Mouse (Mus musculus): Measurements from ENCODE around the gene Wls. TPM values are rescaled to one million over a fixed set of nuclear protein-coding genes. Genes with fewer than 3 reads are reported as not detected.

The Wls gene
- polyA plus RNA-seq, 1 experiment from 2014 or later: 192 TPM

DNA sequence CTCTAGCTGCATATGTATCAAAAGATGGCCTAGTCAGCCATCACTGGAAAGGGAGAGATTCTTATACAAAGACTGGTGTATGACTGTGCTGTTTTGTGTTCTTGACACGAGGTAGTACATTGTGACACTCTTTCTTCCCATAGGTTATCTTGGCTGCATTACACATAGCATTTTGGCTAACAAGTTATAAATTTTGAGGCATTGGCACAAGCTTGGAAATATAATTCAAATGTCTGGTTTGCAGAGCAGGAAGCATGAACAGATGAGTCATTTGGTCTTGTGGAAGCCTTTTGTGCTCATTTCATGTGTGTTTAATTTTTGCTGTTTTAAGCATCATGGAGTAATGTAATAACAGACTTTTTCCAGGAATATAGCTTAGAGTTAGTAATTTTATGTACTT lies 26.2 kb downstream of the Wls start:
- DNase-seq (ENCODE audit: low spot score): no peak
- Histone ChIP-seq H3K27ac (replicated peaks) (no peak overlapping the region), H3K9me3 (replicated peaks) (no peaks in the 10 kb centered on the region), H3K4me3 (no peak overlapping the region), H3K36me3 (peaks cover 11% of the 10 kb centered on the region), H3K27me3 (ENCODE audit: low read depth, poor library complexity, severe bottlenecking) (no peaks in the 10 kb centered on the region), H3K4me1 (no peaks in the 10 kb centered on the region)
- 88% methylated on average over 1 of the region's 1 CpGs for WGBS

DNA sequence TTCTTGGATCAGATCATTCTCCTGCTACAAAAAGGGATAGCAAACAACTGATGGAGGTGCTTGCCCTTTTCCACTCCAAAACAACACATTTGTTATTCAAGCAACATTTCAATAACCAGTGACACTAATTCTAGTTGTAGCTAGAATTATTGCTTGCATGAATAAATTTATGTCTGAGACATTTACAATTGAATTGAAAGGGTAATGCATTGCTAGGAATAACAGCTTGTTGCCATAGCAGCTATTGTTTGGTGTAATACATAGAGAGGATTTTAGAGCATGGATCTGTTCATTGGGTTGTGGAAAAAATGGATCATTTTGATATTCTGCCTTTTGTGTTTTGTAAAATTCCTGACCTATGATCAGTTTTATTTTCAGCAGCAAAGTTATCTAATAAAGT lies 39.5 kb downstream of the Wls start:
- DNase-seq (ENCODE audit: low spot score): no peak
- H3K27ac ChIP-seq (replicated peaks): no peak overlapping the region
- no peaks in the 10 kb centered on the region for H3K27me3 ChIP-seq (ENCODE audit: low read depth, poor library complexity, severe bottlenecking)
- H3K36me3 ChIP-seq: peaks cover 44% of the 10 kb centered on the region
- peaks cover 32% of the 10 kb centered on the region for H3K4me1 ChIP-seq
- no peaks in the 10 kb centered on the region for H3K9me3 ChIP-seq (replicated peaks)
- H3K4me3 ChIP-seq: no peak overlapping the region

DNA sequence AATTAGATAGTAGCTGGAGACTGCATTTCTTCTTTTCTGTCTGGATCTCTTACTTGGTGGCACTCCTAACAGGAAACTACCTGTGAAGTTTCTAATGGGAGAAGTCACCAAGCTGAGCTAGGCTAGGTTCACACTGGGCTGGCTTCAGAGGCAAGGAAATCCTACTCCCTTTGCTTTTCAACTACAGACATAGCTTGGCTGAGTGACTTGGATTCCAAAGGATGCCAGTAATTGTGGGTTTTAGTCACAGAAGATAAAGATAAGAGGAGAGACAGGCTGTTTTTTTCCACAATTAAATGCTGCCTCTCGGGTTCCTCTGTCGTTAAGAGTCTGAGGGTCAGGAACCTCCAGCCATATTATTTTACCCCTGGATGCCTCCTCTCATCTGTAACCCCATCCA lies 43.9 kb downstream of the Wls start:
- Histone ChIP-seq H3K27ac (replicated peaks) (peak overlapping the region; percentile 9; the same call in 1 of the 2 replicates), H3K4me3 (no peak overlapping the region), H3K27me3 (ENCODE audit: low read depth, poor library complexity, severe bottlenecking) (no peaks in the 10 kb centered on the region), H3K36me3 (peaks cover 8% of the 10 kb centered on the region), H3K4me1 (peaks cover 60% of the 10 kb centered on the region), H3K9me3 (replicated peaks) (no peaks in the 10 kb centered on the region)
- WGBS: 19% methylated on average over 2 of the region's 2 CpGs
- DNase-seq (ENCODE audit: low spot score): no peak

DNA sequence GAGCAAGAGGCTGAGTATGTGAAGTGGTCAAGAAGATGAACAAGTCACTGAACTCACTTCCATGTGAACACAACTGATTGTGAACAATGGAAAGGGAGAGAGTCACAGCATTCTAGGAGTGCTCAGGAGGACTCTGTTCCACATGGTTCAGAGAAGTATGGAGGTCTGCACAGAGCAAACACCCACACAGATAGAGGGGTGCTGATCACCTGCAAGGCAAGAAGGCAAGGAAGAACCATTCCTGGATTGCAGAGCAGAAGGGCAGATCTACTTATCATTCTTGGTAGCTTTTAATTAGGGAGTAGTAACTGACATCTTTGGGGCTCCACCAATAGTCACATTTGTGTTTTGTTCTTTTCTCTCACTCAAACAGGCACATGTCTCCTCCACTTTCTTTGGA lies 45.3 kb downstream of the Wls start:
- DNase-seq (ENCODE audit: low spot score): no peak
- Histone ChIP-seq H3K27ac (replicated peaks) (peak overlapping the region; percentile 81), H3K36me3 (peaks cover 8% of the 10 kb centered on the region), H3K4me3 (peak overlapping the region; percentile 1; the same call in 1 of the 2 replicates), H3K4me1 (peaks cover 50% of the 10 kb centered on the region), H3K27me3 (ENCODE audit: low read depth, poor library complexity, severe bottlenecking) (no peaks in the 10 kb centered on the region), H3K9me3 (replicated peaks) (no peaks in the 10 kb centered on the region)

DNA sequence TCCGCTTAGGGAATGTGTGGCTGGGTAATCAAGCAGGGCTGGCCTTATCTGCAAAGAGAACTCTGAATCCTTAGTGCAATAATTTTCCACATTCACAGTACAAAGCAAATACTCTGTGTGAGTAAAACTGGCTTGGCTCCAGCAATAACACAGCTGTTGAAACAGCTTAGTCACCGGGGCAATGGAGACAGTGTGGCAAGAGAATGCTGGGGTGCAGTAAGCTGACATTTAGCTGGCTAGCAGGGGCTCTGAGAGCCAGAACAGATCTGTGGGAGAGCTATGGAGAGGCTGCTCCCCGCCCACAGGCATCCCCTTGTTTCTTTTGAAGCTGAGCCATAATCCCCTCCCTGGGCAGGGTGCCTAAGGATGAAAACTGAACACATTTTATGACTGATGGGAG lies 45.8 kb downstream of the Wls start:
- Histone ChIP-seq H3K27ac (replicated peaks) (peak overlapping the region; percentile 81), H3K36me3 (peaks cover 8% of the 10 kb centered on the region), H3K27me3 (ENCODE audit: low read depth, poor library complexity, severe bottlenecking) (no peaks in the 10 kb centered on the region), H3K4me1 (peaks cover 50% of the 10 kb centered on the region), H3K4me3 (peak overlapping the region; percentile 1; the same call in 1 of the 2 replicates), H3K9me3 (replicated peaks) (no peaks in the 10 kb centered on the region)
- DNase-seq (ENCODE audit: low spot score): peak; percentile 84
- 8% methylated on average over 3 of the region's 3 CpGs for WGBS

DNA sequence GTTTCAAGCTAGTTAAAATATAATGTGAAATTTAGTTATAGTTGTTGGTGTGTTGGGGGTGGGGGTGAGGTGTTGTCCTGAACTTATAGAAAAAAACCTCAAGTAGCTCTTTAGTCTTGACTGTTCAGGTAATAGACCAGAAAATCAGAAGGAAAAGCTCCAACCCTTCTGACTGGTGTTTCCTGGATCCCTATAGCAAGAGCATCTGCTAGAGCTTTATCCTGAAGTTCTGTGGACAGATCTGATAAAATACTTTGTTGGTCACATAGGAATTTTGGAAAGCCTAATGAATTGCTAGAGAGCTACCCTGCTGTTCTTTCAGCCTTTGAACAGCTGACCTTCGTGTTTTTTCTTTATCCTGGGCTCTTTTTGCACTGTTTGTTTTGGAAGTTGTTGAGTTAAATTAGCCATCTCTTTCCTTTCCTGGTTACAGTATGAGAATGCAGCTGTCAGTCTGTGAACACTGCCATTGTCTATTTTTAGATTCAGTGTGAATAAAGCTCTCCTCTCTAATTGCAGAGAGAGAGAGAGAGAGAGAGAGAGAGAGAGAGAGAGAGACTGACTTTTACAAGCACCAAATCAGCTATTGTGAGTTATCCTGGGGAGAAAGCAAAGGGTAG lies 46.4 kb downstream of the Wls start:
- H3K36me3 ChIP-seq: peaks cover 8% of the 10 kb centered on the region
- no peaks in the 10 kb centered on the region for H3K27me3 ChIP-seq (ENCODE audit: low read depth, poor library complexity, severe bottlenecking)
- H3K4me1 ChIP-seq: peaks cover 50% of the 10 kb centered on the region
- 0% methylated on average over 1 of the region's 1 CpGs for WGBS
- peak overlapping the region; percentile 81 for H3K27ac ChIP-seq (replicated peaks)
- no peak overlapping the region for H3K4me3 ChIP-seq
- peak; percentile 12 for DNase-seq (ENCODE audit: low spot score)
- H3K9me3 ChIP-seq (replicated peaks): no peaks in the 10 kb centered on the region

DNA sequence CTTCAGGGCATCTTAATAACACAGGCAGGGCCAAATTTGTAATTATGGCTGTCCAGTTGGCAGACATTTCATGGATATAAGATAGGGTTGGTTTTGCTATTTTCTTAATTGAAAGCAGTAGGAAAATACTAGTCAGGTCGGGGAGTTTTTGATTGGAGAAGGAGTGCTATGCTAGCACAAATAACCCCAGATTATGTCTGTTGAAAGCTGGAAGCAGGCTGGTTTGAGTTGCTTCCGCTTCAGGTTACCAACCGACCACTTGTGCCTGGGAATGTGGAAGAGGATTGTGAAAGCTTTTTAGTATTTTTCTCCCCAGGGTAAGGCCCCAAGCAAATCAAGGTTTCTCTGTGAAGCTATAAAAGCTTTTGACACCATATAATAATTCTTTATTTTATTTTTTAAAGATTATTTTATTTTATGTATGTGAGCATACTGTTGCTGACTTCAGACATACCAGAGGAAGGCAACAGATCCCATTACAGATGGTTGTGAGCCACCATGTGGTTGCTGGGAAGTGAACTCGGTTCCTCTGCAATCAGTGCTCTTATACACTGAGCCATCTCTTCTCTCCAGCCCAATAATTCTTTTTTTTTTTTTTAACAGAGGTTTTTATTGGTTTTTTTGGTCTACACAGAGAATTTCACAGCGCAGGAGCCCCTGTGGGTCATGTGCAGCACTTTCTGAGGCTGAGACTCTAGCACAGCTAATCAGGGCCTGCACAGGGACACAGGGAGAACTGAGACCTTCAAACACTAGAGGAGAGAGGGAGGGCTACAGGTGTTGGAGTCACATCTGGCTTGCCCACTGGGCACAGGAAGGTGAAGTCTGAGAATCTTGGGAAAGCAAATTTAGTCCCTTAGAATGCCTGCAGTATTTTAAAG lies 50.9 kb downstream of the Wls start:
- DNase-seq (ENCODE audit: low spot score): no peak
- H3K4me1 ChIP-seq: peaks cover 16% of the 10 kb centered on the region
- no peaks in the 10 kb centered on the region for H3K27me3 ChIP-seq (ENCODE audit: low read depth, poor library complexity, severe bottlenecking)
- H3K4me3 ChIP-seq: no peak overlapping the region
- WGBS: 81% methylated on average over 5 of the region's 5 CpGs
- H3K9me3 ChIP-seq (replicated peaks): no peaks in the 10 kb centered on the region
- 0 out of 2 replicates have a peak overlapping the region, but pooled peaks have one; percentile 6 for H3K27ac ChIP-seq (replicated peaks)
- H3K36me3 ChIP-seq: peaks cover 14% of the 10 kb centered on the region; the same call in 1 of the 2 replicates

DNA sequence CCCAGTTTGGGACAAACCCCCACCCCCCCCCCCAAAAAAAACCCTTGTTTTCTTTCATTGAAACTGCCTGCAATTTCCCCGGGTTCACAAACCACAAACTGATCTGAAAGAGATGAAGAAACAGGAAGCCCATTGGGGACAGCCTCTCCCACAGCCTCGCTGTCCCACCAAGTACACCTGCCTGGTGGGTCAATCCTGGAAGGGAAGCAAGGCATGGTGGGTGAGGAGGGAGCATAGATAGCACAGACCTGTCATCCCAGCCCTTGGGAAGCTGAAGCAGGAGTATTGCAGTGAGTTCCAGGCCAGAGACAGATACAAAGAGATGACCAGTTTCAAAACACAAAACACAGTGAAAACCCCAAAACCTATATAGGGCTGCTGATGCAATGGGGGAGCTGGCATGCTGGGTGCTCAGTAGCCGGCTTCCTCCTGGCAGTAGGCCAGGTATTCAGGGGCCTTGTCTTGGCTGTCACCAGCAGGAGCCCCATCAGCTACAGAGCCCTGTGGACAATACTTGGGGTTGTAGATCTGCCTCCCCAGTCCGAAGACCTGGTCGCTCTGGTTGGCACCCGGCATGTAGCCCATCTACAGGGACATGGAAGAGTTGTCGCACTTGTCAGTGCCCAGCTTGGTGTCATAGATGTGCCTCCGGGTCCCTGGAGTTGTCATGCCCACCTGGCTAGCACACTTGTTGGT lies 51.7 kb downstream of the Wls start:
- Histone ChIP-seq H3K36me3 (peaks cover 14% of the 10 kb centered on the region; the same call in 1 of the 2 replicates), H3K4me1 (peaks cover 8% of the 10 kb centered on the region), H3K4me3 (no peak overlapping the region), H3K9me3 (replicated peaks) (no peaks in the 10 kb centered on the region), H3K27ac (replicated peaks) (0 out of 2 replicates have a peak overlapping the region, but pooled peaks have one; percentile 6), H3K27me3 (ENCODE audit: low read depth, poor library complexity, severe bottlenecking) (no peaks in the 10 kb centered on the region)
- no peak for DNase-seq (ENCODE audit: low spot score)
- WGBS: 94% methylated on average over 8 of the region's 8 CpGs

DNA sequence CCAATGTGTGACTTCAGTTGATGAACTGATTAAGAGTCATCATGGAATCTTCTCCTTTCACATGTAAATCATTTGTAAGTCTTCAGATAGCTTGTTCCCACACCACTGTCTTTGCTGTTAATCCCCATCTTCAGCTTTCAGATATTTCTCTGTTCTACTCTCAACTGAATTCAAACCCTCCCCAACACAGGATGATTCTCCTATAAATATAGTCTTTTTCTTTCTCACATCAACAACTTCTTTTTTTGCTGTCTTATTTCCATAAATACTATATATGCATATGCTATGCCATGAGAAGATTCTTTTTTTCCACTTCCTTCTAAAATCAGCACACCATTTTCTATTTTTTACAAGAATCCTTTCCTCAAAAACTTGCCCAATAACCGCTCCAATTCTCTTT lies 67.9 kb downstream of the Wls start:
- WGBS: 91% methylated on average over 1 of the region's 1 CpGs
- DNase-seq (ENCODE audit: low spot score): no peak
- H3K27ac ChIP-seq (replicated peaks): no peak overlapping the region

DNA sequence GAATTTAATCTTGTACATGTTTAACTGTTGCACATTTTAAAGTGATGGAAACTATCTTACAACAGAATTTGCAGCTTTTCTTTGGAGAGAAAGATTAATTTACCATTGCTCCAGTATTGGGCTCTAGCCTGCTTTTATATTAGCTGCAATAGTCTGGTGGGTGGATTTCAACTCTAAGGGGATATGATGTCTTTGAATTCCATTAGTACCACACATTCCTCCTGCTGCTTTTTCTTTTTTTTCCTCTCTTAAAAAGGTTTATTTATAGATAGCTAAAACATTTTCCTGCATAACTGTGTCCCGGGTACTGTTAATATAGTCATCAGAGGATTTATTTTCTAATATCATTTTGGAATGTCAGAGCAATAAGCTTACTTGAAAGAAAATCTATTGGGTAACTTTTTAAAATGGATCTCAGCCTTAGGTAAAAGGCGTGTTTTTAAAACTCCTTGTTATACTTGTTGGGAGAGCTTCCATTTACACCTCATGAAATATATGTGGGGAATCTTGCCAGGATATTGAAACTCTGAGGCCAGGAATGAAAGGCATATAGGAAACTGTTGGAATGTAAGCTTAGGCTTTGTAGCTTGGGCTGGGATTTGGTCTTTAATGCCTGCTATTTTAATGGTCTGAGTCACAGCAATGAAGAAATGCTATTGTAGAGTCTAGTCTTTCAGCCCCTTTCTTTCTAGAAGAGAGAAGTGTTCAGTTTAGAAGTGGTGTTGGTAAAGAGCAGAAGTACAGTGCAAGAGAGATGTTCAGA lies 78.0 kb downstream of the Wls start:
- Histone ChIP-seq H3K4me1 (no peaks in the 10 kb centered on the region), H3K4me3 (no peak overlapping the region), H3K9me3 (replicated peaks) (no peaks in the 10 kb centered on the region), H3K27ac (replicated peaks) (no peak overlapping the region), H3K36me3 (peaks cover 75% of the 10 kb centered on the region), H3K27me3 (ENCODE audit: low read depth, poor library complexity, severe bottlenecking) (no peaks in the 10 kb centered on the region)
- no peak for DNase-seq (ENCODE audit: low spot score)
- WGBS: 93% methylated on average over 2 of the region's 2 CpGs

More for the DNA sequence above, 67.9 kb downstream of the Wls start:
- no peaks in the 10 kb centered on the region for H3K9me3 ChIP-seq (replicated peaks)
- peaks cover 78% of the 10 kb centered on the region for H3K36me3 ChIP-seq
- H3K27me3 ChIP-seq (ENCODE audit: low read depth, poor library complexity, severe bottlenecking): no peaks in the 10 kb centered on the region
- H3K4me1 ChIP-seq: no peaks in the 10 kb centered on the region
- no peak overlapping the region for H3K4me3 ChIP-seq

Measured in midbrain, embryonic 10.5 days (tissue).